Mouse (Mus musculus) heart, embryonic 15.5 days (tissue): ENCODE measurements at regions not wholly inside any gene's neighbourhood (a gene's known extent, or its start where the extent isn't known, plus 50 kb on each side); places are given as distances from the start of the nearest gene placed in this dataset.
A peak's percentile ranks its signal among the peaks of the same experiment; 100 is the strongest.
"Not testable (repeated sequence)": the region's sequence is repeated elsewhere in the genome, so short reads cannot be mapped to it uniquely, and the experiment has no call there.

Experiments
- ATAC-seq: fragments of 200-750 bp; cut with Nextera tagmentation; replicated peaks from 2 replicates; pipeline ENCODE4 v1.8.0; 2017; ENCODE audit warnings: low read depth, moderate TSS enrichment; ENCODE audit not compliant: insufficient number of reproducible peaks, insufficient read depth, low FRiP score
- H3K27ac ChIP-seq: fragments of 300-500 bp; sonication (generic); 2 replicates; pipeline ENCODE4 v1.5.1; 2015; ENCODE audit warnings: mild to moderate bottlenecking, inconsistent platforms
- H3K27me3 ChIP-seq: fragments of 300-500 bp; sonication (generic); 2 replicates; pipeline ENCODE4 v1.6.1; 2015; ENCODE audit warnings: inconsistent platforms
- H3K36me3 ChIP-seq: fragments of 300-500 bp; sonication (generic); 2 replicates; pipeline ENCODE4 v1.6.1; 2015; ENCODE audit warnings: mild to moderate bottlenecking, inconsistent platforms
- H3K4me1 ChIP-seq: fragments of 300-500 bp; sonication (generic); replicated peaks from 2 replicates; pipeline ENCODE4 v1.6.1; 2015; ENCODE audit warnings: inconsistent platforms
- H3K4me2 ChIP-seq: fragments of 300-500 bp; sonication (generic); 2 replicates; pipeline ENCODE4 v1.6.1; 2015; ENCODE audit warnings: inconsistent platforms, mild to moderate bottlenecking, moderate library complexity
- H3K4me3 ChIP-seq: fragments of 300-500 bp; sonication (generic); 2 replicates; pipeline ENCODE4 v1.5.1; 2015; ENCODE audit warnings: mild to moderate bottlenecking, inconsistent platforms
- H3K9ac ChIP-seq: fragments of 300-500 bp; sonication (generic); 2 replicates; pipeline ENCODE4 v1.6.1; 2015; ENCODE audit warnings: mild to moderate bottlenecking, inconsistent platforms
- H3K9me3 ChIP-seq: fragments of 300-500 bp; sonication (generic); replicated peaks from 2 replicates; pipeline ENCODE4 v1.6.1; 2016; ENCODE audit warnings: inconsistent platforms
- WGBS: fragments of 180-500 bp; shearing (Covaris S2); methylation state at CpG from one replicate; pipeline ENCODE4 v1.1.7; 2015; ENCODE audit warnings: mixed read lengths; 5-methylcytosine and 5-hydroxymethylcytosine counted together

DNA sequence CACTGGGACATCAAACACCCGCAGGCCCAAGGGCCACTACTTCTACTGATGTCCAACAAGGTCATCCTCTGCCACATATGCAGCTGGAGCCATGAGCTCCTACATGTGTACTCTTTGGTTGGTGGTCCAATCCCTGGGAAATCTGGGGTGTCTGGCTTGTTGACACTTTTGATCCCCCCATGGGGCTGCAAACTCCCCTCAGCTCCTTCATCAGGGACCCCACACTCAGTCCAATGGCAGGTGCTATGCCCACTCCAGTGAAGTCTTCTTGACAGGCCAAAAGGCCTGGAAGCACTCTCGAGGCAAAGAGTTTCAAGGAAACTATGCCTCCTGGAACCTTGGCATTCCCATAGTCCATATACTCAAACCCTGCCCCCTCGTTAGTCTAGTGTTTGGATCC is 570.8 kb upstream of the Smc2 start:
- H3K9ac ChIP-seq, result no peak overlapping the region
- no peaks in the 10 kb centered on the region for H3K36me3 ChIP-seq
- H3K4me1 ChIP-seq, result no peaks in the 10 kb centered on the region
- H3K27ac ChIP-seq, result no peak overlapping the region
- 80% methylated on average over 3 of the region's 3 CpGs for WGBS
- H3K4me3 ChIP-seq, result no peak overlapping the region
- H3K4me2 ChIP-seq, result no peak overlapping the region
- no peaks in the 10 kb centered on the region for H3K9me3 ChIP-seq
- no peak for ATAC-seq
- no peaks in the 10 kb centered on the region for H3K27me3 ChIP-seq

DNA sequence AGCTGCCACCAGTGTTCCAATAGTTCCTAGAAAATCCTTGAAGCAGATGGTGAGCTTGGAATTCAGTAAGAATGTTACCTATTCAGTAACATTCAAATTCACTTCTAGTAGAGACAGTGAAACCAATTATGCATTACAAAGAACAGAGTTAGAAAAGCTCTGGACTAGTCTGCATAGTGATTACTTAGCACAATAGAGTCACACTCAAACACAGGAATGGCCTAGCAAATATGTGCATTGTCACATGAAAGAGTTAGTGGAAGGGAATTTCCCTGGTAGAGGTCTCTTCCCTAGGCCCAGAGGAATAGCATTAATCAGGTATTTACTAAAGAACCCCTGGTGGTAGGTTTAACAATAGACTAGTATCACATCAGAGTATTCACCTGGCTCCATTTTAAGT is 570.3 kb upstream of the Smc2 start:
- not testable (repeated sequence) for H3K9ac ChIP-seq, H3K36me3 ChIP-seq, H3K4me2 ChIP-seq, H3K9me3 ChIP-seq, H3K4me3 ChIP-seq, H3K27me3 ChIP-seq, H3K4me1 ChIP-seq, H3K27ac ChIP-seq, ATAC-seq

DNA sequence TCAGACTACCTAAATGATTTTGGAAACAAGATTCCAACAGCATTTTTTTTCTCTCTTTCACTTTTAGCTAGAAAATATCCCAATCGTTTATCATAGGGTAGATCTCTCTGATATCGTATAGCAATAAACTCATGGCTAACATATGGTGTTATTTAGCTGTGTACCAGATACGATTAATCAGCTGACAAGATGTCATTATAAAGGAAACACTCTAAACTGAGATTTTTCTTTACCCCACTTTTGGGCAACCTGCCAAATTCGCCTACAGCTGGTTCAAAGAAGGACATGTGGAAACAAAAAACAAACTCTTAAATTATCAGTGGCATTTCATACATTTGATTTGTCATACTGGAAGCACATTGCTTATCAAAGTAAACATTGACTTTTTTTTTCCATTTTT is 553.6 kb upstream of the Smc2 start:
- H3K27ac ChIP-seq, result no peak overlapping the region
- no peak overlapping the region for H3K9ac ChIP-seq
- WGBS, result 56% methylated on average over 4 of the region's 4 CpGs
- H3K9me3 ChIP-seq, result no peaks in the 10 kb centered on the region
- H3K36me3 ChIP-seq, result no peaks in the 10 kb centered on the region
- no peak for ATAC-seq
- H3K27me3 ChIP-seq, result no peaks in the 10 kb centered on the region
- H3K4me2 ChIP-seq, result no peak overlapping the region
- no peak overlapping the region for H3K4me3 ChIP-seq
- no peaks in the 10 kb centered on the region for H3K4me1 ChIP-seq

DNA sequence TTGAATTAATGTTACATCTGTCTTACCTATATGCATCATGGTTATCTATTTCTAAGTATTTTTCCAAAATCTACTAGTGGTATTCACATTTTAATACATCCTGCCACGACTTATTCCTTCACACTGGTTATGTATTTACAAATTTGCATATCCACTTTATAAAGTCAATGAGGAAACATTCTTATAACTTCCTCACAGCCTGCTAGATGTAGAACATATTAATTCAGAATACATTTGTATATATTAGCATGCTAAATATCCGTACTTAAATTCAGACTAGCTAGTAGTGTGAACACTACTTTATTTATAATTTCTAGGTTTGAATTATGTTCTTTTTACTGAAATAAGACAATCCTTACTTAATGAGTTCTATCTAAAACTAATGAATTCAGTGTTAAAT is 549.8 kb upstream of the Smc2 start:
- ATAC-seq, result no peak
- WGBS, result 81% methylated on average over 2 of the region's 2 CpGs
- Histone ChIP-seq H3K9ac (no peak overlapping the region), H3K27me3 (no peaks in the 10 kb centered on the region), H3K27ac (no peak overlapping the region), H3K4me1 (no peaks in the 10 kb centered on the region), H3K36me3 (no peaks in the 10 kb centered on the region), H3K4me2 (no peak overlapping the region), H3K4me3 (no peak overlapping the region), H3K9me3 (no peaks in the 10 kb centered on the region)

GRCm38 (mm10) chr4:51928245-51928644 is 510.8 kb upstream of the Smc2 start:
- H3K9me3 ChIP-seq, result no peaks in the 10 kb centered on the region
- no peak overlapping the region for H3K4me2 ChIP-seq
- H3K27me3 ChIP-seq, result no peaks in the 10 kb centered on the region
- no peak overlapping the region for H3K27ac ChIP-seq
- ATAC-seq, result no peak
- no peak overlapping the region for H3K9ac ChIP-seq
- no peaks in the 10 kb centered on the region for H3K4me1 ChIP-seq
- H3K36me3 ChIP-seq, result no peaks in the 10 kb centered on the region
- H3K4me3 ChIP-seq, result no peak overlapping the region

- Histone ChIP-seq H3K27me3 (no peaks in the 10 kb centered on the region), H3K4me1 (no peaks in the 10 kb centered on the region), H3K27ac (no peak overlapping the region), H3K9ac (no peak overlapping the region), H3K36me3 (no peaks in the 10 kb centered on the region), H3K4me2 (no peak overlapping the region), H3K4me3 (no peak overlapping the region), H3K9me3 (no peaks in the 10 kb centered on the region)
- no peak for ATAC-seq
- 84% methylated on average over 10 of the region's 10 CpGs for whole genome bisulfite sequencing
Measured at GRCm38 (mm10) chr4:51969751-51970150, 469.3 kb upstream of the Smc2 start.

- 81% methylated on average over 8 of the region's 8 CpGs for WGBS
- H3K4me2 ChIP-seq, result no peak overlapping the region
Measured at GRCm38 (mm10) chr4:51978962-51979361, 460.1 kb upstream of the Smc2 start.

GRCm38 (mm10) chr4:51992482-51992881 is 446.6 kb upstream of the Smc2 start:
- Histone ChIP-seq H3K4me1 (no peaks in the 10 kb centered on the region), H3K4me2 (no peak overlapping the region), H3K9me3 (no peaks in the 10 kb centered on the region), H3K27ac (no peak overlapping the region), H3K4me3 (no peak overlapping the region), H3K9ac (no peak overlapping the region), H3K27me3 (no peaks in the 10 kb centered on the region), H3K36me3 (no peaks in the 10 kb centered on the region)
- ATAC-seq, result no peak
- WGBS, result 71% methylated on average over 2 of the region's 2 CpGs

More at GRCm38 (mm10) chr4:51978962-51979361, 460.1 kb upstream of the Smc2 start:
- Histone ChIP-seq H3K9me3 (no peaks in the 10 kb centered on the region), H3K36me3 (no peaks in the 10 kb centered on the region), H3K27ac (no peak overlapping the region), H3K27me3 (no peaks in the 10 kb centered on the region), H3K4me1 (no peaks in the 10 kb centered on the region), H3K9ac (no peak overlapping the region), H3K4me3 (no peak overlapping the region)
- ATAC-seq, result no peak

DNA sequence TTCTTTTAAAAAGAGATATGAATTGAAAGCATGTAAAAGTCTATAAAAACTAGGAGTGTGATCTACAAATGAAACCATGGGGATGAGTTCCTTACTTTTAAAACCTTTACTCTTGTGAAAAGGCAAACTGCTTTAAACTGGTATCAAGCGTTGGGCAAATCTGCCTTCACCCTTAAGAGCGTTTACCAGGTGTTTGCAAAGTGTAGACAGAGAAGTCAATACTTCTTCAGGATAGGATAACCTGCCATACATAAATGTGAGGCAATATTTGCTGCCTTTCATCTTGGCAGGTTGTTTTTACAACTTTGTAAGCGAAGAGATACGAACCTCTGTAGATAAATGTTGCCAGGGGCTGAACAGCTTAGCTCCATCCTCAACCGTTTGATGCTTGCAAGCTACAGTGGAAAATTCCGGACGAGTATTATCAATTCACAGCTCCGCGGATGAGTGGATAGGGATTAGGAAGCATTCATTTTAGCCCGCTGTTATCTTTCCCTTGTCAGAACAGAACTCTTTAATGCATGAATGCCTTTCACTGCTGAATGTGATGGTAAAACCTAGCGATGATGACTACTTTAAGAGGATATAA is 402.2 kb upstream of the Smc2 start:
- WGBS, result 31% methylated on average over 11 of the region's 11 CpGs
- ATAC-seq, result peak; percentile 72
- Histone ChIP-seq H3K4me2 (no peak overlapping the region), H3K27ac (no peak overlapping the region), H3K9me3 (no peaks in the 10 kb centered on the region), H3K36me3 (no peaks in the 10 kb centered on the region), H3K9ac (no peak overlapping the region), H3K4me1 (peaks cover 5% of the 10 kb centered on the region; the same call in 1 of the 2 replicates), H3K4me3 (no peak overlapping the region), H3K27me3 (no peaks in the 10 kb centered on the region)

DNA sequence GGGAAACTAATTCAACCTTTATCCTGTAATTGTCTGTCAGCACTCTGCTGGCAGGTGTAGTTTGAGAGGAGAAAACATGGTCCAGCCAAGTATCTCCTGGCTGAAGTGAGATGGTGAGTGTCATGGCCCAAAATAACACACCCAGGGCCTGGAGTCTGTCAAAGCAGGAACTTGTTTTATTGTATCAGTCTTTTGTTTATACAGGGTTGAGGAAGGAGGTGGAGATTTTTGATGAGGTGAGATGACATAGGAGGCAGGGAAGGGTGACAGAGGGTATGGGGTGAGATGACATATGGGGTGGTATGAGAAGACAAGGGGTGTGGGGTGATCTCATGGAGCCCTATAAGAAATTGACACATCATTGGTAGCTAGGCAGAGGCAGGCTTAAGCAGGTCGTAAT is 395.6 kb upstream of the Smc2 start:
- Histone ChIP-seq H3K4me3 (no peak overlapping the region), H3K27ac (peak overlapping the region; percentile 68), H3K9ac (no peak overlapping the region), H3K27me3 (no peaks in the 10 kb centered on the region), H3K4me1 (no peaks in the 10 kb centered on the region), H3K9me3 (no peaks in the 10 kb centered on the region), H3K4me2 (no peak overlapping the region), H3K36me3 (no peaks in the 10 kb centered on the region)
- 39% methylated on average over 1 of the region's 1 CpGs for WGBS
- peak; percentile 74 for ATAC-seq

DNA sequence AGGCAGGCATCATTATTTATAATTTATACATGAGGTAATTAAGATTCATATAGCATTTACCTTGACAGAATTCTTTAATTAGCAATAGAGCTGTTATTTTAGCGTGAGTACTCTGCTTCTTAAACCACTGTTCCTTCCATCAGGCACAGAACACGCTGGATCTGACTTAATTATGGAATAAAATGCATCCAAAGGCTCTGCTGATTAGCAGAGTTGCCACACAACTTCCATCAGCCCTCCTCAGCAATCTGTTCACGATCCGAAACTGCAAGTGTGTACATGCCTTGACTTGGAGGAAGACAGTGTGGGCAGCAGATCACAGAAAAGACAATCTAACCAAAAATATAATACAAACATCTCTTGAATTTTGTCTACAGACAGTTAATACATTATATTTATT is 388.1 kb upstream of the Smc2 start:
- Histone ChIP-seq H3K36me3 (no peaks in the 10 kb centered on the region), H3K9ac (no peak overlapping the region), H3K27me3 (no peaks in the 10 kb centered on the region), H3K27ac (no peak overlapping the region), H3K9me3 (no peaks in the 10 kb centered on the region), H3K4me1 (peaks cover under 1% of the 10 kb centered on the region; the same call in 1 of the 2 replicates), H3K4me3 (no peak overlapping the region), H3K4me2 (no peak overlapping the region)
- 80% methylated on average over 4 of the region's 4 CpGs for WGBS
- no peak for ATAC-seq

DNA sequence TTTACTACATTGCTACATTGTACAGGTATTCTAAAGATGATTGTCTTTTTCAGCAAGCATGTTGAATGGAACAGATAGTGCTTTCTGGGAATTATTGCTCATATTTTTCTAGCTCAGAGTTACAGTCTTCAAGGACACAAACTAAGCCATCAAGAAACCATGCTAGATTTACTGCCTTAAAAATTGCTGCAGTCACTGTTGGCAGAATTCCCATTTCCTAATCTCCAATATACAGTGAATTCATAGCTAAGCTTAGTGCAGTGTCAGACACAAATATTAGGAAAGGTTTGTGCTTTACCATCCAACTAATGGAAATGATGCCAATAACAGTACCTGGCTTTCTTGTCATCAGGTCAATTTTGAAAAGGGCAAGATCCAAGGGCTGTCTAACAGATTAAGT is 383.0 kb upstream of the Smc2 start:
- Histone ChIP-seq H3K4me2 (no peak overlapping the region), H3K36me3 (no peaks in the 10 kb centered on the region), H3K4me1 (peaks cover 4% of the 10 kb centered on the region; the same call in 1 of the 2 replicates), H3K27me3 (no peaks in the 10 kb centered on the region), H3K4me3 (no peak overlapping the region), H3K27ac (no peak overlapping the region), H3K9me3 (no peaks in the 10 kb centered on the region), H3K9ac (no peak overlapping the region)
- no peak for ATAC-seq
